Mouse (Mus musculus) spleen, adult 2 months (tissue): ENCODE data around the gene Cops7a. TPM values are rescaled to one million over a fixed set of nuclear protein-coding genes. Genes with fewer than 3 reads are reported as not detected.

ENCODE experiments used
- DNase-seq, 2 experiments: peaks; one replicate each; pipeline versions ENCODE4 v3.0.0 to v3.0.0-alpha.2; 2012 to 2021; ENCODE audit warnings: low spot score in 2 of 2, low read depth in 1 of 2
- H3K27ac ChIP-seq: fragments of 200-500 bp; 2 replicates; pipeline ENCODE4 v1.5.1; 2012; ENCODE audit warnings: low read length, inconsistent platforms; ENCODE audit not compliant: insufficient read depth
- H3K27me3 ChIP-seq: fragments of 200-500 bp; 2 replicates; pipeline ENCODE4 v1.6.1; 2012; ENCODE audit warnings: mild to moderate bottlenecking, moderate library complexity, low read length, inconsistent platforms; ENCODE audit not compliant: control insufficient read depth, insufficient read depth
- H3K36me3 ChIP-seq: fragments of 200-500 bp; 2 replicates; pipeline ENCODE4 v1.6.1; 2012; ENCODE audit warnings: mild to moderate bottlenecking, low read length, inconsistent platforms; ENCODE audit not compliant: control insufficient read depth, insufficient read depth
- H3K4me1 ChIP-seq: fragments of 200-500 bp; 2 replicates; pipeline ENCODE4 v1.6.1; 2011; ENCODE audit warnings: inconsistent platforms; ENCODE audit not compliant: control insufficient read depth, insufficient read depth, insufficient read length
- H3K4me3 ChIP-seq: fragments of 200-500 bp; 2 replicates; pipeline ENCODE4 v1.5.1; 2011; ENCODE audit warnings: mild to moderate bottlenecking, inconsistent platforms; ENCODE audit not compliant: insufficient read depth, insufficient read length; ENCODE audit errors: extremely low read depth
- CTCF ChIP-seq: fragments of 200-500 bp; IDR thresholded peaks from 2 replicates; pipeline ENCODE4 v1.5.1; 2011; ENCODE audit warnings: mild to moderate bottlenecking, inconsistent platforms; ENCODE audit not compliant: insufficient read depth, insufficient read length, insufficient replicate concordance; ENCODE audit errors: extremely low read depth
- POLR2A ChIP-seq: fragments of 200-500 bp; IDR thresholded peaks from 2 replicates; pipeline ENCODE4 v1.6.1; 2011; ENCODE audit warnings: low read depth, low read length, inconsistent platforms
- WGBS: fragments of 180-500 bp; shearing (Covaris S2); methylation state at CpG from one replicate; pipeline ENCODE4 v1.1.7; 2018; 5-methylcytosine and 5-hydroxymethylcytosine counted together
- polyA plus RNA-seq: library from polyadenylated mRNA; depleted of rRNA; stranded (reverse); fragments of >200 nt; gene quantifications from 2 replicates; pipeline ENCODE4 v1.2.3, GENCODE M21; 2012

Cops7a gene
- polyA plus RNA-seq, 1 experiment: 116 TPM

- H3K4me1 ChIP-seq: peaks cover 6% of the 10 kb centered on the region; the same call in 1 of the 2 replicates
- peak within 1 kb of the TSS; percentile 84 for H3K27ac ChIP-seq
- TF ChIP-seq CTCF (peak; percentile 86), POLR2A (peak; percentile 69)
- WGBS: under 1% methylated on average over 56 of the region's 64 CpGs
- peak; percentile 93 to 96 for DNase-seq
- H3K4me3 ChIP-seq: peak within 1 kb of the TSS; percentile 76
- H3K27me3 ChIP-seq: no peaks in the 10 kb centered on the region
- peaks cover 11% of the 10 kb centered on the region for H3K36me3 ChIP-seq
These were observed 34.4 kb downstream of the Cops7a start, which contains the start of gene Mlf2 for GRCm38 (mm10) chr6:124930754-124931524. Gene Mlf2 (plus strand): TSS chr6:124931386.

GRCm38 (mm10) chr6:124930231-124930630 lies 35.1 kb downstream of the Cops7a start:
- H3K27ac ChIP-seq: peak overlapping the region; percentile 84
- 62% methylated on average over 1 of the region's 1 CpGs for WGBS
- H3K4me3 ChIP-seq: no peak overlapping the region; the same call in 1 of the 2 replicates
- no peak for DNase-seq
- peaks cover 10% of the 10 kb centered on the region for H3K36me3 ChIP-seq
- no peak for TF ChIP-seq POLR2A
- no peak for TF ChIP-seq CTCF
- no peaks in the 10 kb centered on the region for H3K27me3 ChIP-seq
- H3K4me1 ChIP-seq: peaks cover 6% of the 10 kb centered on the region; the same call in 1 of the 2 replicates

DNA sequence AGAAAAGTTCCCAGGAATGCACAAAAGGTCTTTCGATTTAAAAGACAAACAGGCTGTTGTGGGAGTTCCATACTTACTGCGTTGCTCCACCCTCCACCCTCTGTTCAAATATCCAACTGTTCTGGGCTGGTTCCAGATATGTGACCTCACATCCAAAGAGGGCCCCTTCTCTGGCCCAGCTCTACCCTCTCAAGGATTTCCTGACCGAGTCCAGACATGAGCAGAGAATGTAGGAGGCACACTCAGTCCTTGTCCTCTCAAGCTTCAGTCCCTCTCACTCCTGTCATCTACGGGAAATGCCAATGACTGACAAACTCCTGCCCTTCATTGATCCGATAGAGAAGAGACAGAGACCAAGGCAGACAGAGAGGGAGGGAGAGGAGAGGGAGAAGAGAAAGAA lies 39.4 kb downstream of the Cops7a start:
- DNase-seq: no peak
- H3K36me3 ChIP-seq: no peaks in the 10 kb centered on the region
- no peaks in the 10 kb centered on the region for H3K27me3 ChIP-seq
- H3K4me1 ChIP-seq: peaks cover 4% of the 10 kb centered on the region; the same call in 1 of the 2 replicates
- 59% methylated on average over 5 of the region's 5 CpGs for WGBS
- H3K27ac ChIP-seq: no peak overlapping the region
- TF ChIP-seq CTCF: no peak
- TF ChIP-seq POLR2A: no peak
- H3K4me3 ChIP-seq: no peak overlapping the region

GRCm38 (mm10) chr6:124925173-124925793 lies 40.1 kb downstream of the Cops7a start:
- WGBS: 66% methylated on average over 12 of the region's 12 CpGs
- Histone ChIP-seq H3K27ac (no peak overlapping the region), H3K4me3 (no peak overlapping the region), H3K4me1 (peaks cover 4% of the 10 kb centered on the region; the same call in 1 of the 2 replicates), H3K36me3 (no peaks in the 10 kb centered on the region), H3K27me3 (no peaks in the 10 kb centered on the region)
- TF ChIP-seq POLR2A: no peak
- TF ChIP-seq CTCF: no peak
- no peak for DNase-seq

- Histone ChIP-seq H3K36me3 (no peaks in the 10 kb centered on the region), H3K27me3 (peaks cover 7% of the 10 kb centered on the region), H3K4me1 (peaks cover 9% of the 10 kb centered on the region; the same call in 1 of the 2 replicates), H3K27ac (peak overlapping the region; percentile 32; the same call in 1 of the 2 replicates), H3K4me3 (no peak overlapping the region)
- TF ChIP-seq CTCF (no peak), POLR2A (no peak)
- DNase-seq: no peak
- 33% methylated on average over 4 of the region's 4 CpGs for WGBS
These were observed 43.8 kb downstream of the Cops7a start for GRCm38 (mm10) chr6:124921539-124921938.

GRCm38 (mm10) chr6:124920318-124921085 lies 44.8 kb downstream of the Cops7a start:
- TF ChIP-seq POLR2A (no peak), CTCF (no peak)
- Histone ChIP-seq H3K27ac (peak overlapping the region; percentile 83), H3K4me1 (peaks cover 9% of the 10 kb centered on the region; the same call in 1 of the 2 replicates), H3K4me3 (no peak overlapping the region), H3K27me3 (peaks cover 7% of the 10 kb centered on the region), H3K36me3 (no peaks in the 10 kb centered on the region)
- DNase-seq: no peak
- WGBS: 57% methylated on average over 9 of the region's 9 CpGs
